Mouse (Mus musculus) WW6 (cell line): Measurements from ENCODE around the gene Astn2.

Source experiments
- DNase-seq: peaks from one replicate; pipeline ENCODE4 v3.0.0-alpha.2; 2013; ENCODE audit warnings: low read depth, low spot score

Gene Astn2

GRCm38 (mm10) chr4:65420511-65420931, 983.9 kb downstream of the Astn2 start:
- no peak for DNase-seq

GRCm38 (mm10) chr4:65415507-65415906, 988.9 kb downstream of the Astn2 start:
- DNase-seq: no peak

- DNase-seq: no peak
These were observed 1001.4 kb downstream of the Astn2 start for GRCm38 (mm10) chr4:65402836-65403634.

GRCm38 (mm10) chr4:65402286-65402685, 1002.1 kb downstream of the Astn2 start:
- no peak for DNase-seq

- DNase-seq: no peak
These were observed 1005.0 kb downstream of the Astn2 start for GRCm38 (mm10) chr4:65399457-65399856.

GRCm38 (mm10) chr4:65396806-65397205, 1007.6 kb downstream of the Astn2 start:
- DNase-seq: no peak

GRCm38 (mm10) chr4:65391001-65391400, 1013.4 kb downstream of the Astn2 start:
- no peak for DNase-seq

- DNase-seq: no peak
These were observed 1021.3 kb downstream of the Astn2 start for GRCm38 (mm10) chr4:65383070-65383469.

GRCm38 (mm10) chr4:65379461-65379860, 1025.0 kb downstream of the Astn2 start:
- DNase-seq: no peak

- no peak for DNase-seq
These were observed 1027.8 kb downstream of the Astn2 start for GRCm38 (mm10) chr4:65376571-65376970.

GRCm38 (mm10) chr4:65373841-65374240, 1030.6 kb downstream of the Astn2 start:
- no peak for DNase-seq

- DNase-seq: no peak
These were observed 1031.7 kb downstream of the Astn2 start for GRCm38 (mm10) chr4:65372731-65373130.

- DNase-seq: no peak
These were observed 1037.3 kb downstream of the Astn2 start for GRCm38 (mm10) chr4:65367135-65367534.

GRCm38 (mm10) chr4:65354580-65354979, 1049.8 kb downstream of the Astn2 start:
- DNase-seq: no peak

GRCm38 (mm10) chr4:65350521-65350920, 1053.9 kb downstream of the Astn2 start:
- no peak for DNase-seq

GRCm38 (mm10) chr4:65341766-65342165, 1062.6 kb downstream of the Astn2 start:
- DNase-seq: no peak

GRCm38 (mm10) chr4:65333718-65334117, 1070.7 kb downstream of the Astn2 start:
- no peak for DNase-seq
